Mouse (Mus musculus) central nervous system, embryonic 11.5 days (tissue): ENCODE measurements around the gene Cops6. TPM values are rescaled to one million over a fixed set of nuclear protein-coding genes. Genes with fewer than 3 reads are reported as not detected.

Experiments used
- polyA plus RNA-seq: library from polyadenylated mRNA; depleted of rRNA; stranded (reverse); fragments of >200 nt; gene quantifications from 2 replicates; pipeline ENCODE4 v1.2.3, GENCODE M21; 2012; rRNA removed

The Cops6 gene
- polyA plus RNA-seq: 98.2 and 167 TPM in 2 replicates

GRCm38 (mm10) chr5:138160842-138161665 is at the start of gene Cops6:
TSS of gene Cops6 (plus strand) at chr5:138161071.

GRCm38 (mm10) chr5:138116255-138117198 is 44.3 kb upstream of the Cops6 start, which contains the start of gene Zscan21:
TSS of gene Zscan21 (plus strand) at chr5:138116903.

DNA sequence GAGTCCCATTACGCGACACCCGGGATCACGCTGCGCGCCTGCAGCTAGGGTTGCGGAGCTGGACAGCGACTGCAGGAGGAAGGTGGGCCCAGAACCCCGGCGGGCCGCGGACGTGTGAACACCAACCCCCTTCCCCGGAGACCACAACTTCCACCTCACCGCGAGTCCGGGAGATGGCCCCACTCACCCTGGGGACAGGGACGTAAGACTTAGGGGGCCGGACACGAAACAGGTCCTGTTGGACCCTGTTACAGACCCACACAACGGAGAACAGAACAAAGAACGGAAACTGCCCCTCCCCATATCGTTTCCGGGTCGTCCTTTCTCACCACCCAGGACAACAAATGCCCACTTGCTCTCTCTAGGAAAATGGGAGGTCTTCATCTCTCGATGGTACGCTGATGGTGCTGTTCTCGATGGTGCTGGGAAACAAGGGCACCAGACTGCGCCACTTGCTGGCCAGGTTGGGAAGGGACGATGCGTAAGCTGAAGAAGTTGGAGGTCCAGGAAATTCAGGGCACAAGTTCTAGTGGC is 5.4 kb upstream of the Cops6 start, which contains the start of gene Zfp113:
Zfp113 (minus strand) TSS at position 302 of the 534 bp plus-strand sequence.

DNA sequence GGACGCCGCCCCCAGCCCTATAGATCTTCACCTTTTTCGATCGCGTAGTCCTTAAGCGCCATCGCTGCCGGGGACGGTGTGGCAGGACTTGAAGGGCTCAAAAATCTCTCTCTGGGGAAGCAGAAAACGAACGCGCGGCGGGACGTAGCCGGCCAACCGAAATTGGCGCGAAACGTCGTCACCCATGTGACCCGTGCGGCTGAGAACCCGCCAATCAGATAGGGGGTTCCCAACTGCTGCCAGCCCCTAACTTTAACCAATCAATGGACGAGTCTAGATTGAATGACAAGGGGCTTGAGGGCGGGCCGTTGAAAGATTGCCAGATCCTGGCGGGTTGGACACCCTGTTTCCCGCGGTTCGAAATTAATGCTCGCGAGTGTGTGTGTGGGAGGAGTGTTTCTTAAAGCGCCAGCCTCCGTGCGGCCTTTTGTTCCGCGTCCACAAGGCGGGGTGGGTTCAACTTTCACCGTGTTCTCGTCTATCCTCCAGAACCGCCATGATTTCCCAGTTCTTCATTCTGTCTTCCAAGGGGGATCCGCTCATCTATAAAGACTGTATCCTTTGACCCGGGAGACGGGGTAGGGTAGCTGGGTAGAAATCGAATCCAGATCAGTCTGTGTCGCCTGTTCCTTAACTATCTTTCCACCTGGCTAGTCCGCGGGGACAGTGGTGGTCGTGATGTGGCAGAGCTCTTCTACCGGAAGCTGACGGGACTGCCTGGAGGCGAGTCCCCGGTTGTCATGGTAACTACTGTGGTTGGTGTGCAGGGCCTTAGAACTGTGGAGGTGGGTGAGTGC is 11.0 kb downstream of the Cops6 start, which contains the start of the genes Ap4m1 and Mcm7:
Ap4m1 (plus strand) TSS at position 308 of the 797 bp plus-strand sequence.
Mcm7 (minus strand) TSS at position 728 of the 797 bp plus-strand sequence.

DNA sequence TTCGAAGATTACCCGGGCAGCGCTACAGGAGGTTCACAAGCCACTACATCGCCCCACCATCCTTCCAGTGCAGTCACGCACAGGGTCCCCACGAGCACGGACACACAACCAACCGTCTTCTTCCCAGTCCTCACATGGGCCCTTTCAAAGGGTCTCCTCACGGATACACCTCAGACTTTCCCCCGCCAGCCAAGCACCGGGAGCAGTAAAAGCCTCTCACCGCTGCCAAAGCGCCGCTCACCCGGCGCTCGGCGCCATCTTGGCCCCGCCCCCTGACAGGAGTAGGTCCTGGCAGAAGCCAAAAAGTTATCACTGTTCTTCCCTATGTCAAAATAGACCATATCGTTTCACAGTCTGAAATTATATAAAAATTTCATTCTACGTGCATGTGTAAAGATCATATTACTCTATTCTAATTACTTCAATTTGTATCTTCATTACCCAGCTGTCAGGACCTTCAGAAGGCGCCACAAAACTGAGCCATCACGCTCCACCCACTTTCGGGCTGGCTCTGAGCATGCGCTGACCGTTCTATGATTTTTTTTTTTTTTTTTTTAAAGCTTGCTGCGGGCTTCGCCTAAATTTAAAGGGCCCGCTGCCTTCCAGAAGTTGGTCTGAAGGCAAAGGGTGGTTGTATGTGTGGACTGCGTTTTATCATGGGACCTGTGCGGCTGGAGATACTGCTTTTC is 26.2 kb downstream of the Cops6 start, which contains the start of the genes Taf6 and Cnpy4:
Taf6 (minus strand) TSS at position 502 of the 689 bp plus-strand sequence.
Cnpy4 (plus strand) TSS at position 536 of the 689 bp plus-strand sequence.

GRCm38 (mm10) chr5:138193771-138194727 is 33.2 kb downstream of the Cops6 start, which contains the start of gene Mblac1:
TSS of gene Mblac1 (plus strand) at chr5:138194314.

Other genes with a start within 250 kb of the Cops6 start
- gene Cyp3a13, start 239.5 kb upstream of the Cops6 start, polyA plus RNA-seq: 0.02 and 0.08 TPM in 2 replicates
- 0.10 and 0.37 TPM in 2 replicates for gene Gjc3, start 198.0 kb upstream of the Cops6 start, polyA plus RNA-seq
- gene Azgp1, start 179.6 kb upstream of the Cops6 start, polyA plus RNA-seq: not detected in 2 replicates
- not detected in 2 replicates for gene Smok3a, start 139.8 kb upstream of the Cops6 start, polyA plus RNA-seq
- gene Smok3b, start 139.6 kb upstream of the Cops6 start, polyA plus RNA-seq: not detected in 2 replicates
- not detected in 2 replicates for gene Smok3c, start 107.9 kb upstream of the Cops6 start, polyA plus RNA-seq
- 16.0 and 21.4 TPM in 2 replicates for gene Zkscan1, start 76.0 kb upstream of the Cops6 start, polyA plus RNA-seq
- gene Zscan21, start 44.2 kb upstream of the Cops6 start, polyA plus RNA-seq: 60.7 and 72.1 TPM in 2 replicates
- 15.0 and 20.4 TPM in 2 replicates for gene Zfp113, start 5.3 kb upstream of the Cops6 start, polyA plus RNA-seq
- gene Ap4m1, start 10.9 kb downstream of the Cops6 start, polyA plus RNA-seq: 50.7 and 67.8 TPM in 2 replicates
- gene Mcm7, start 11.4 kb downstream of the Cops6 start, polyA plus RNA-seq: 257 and 285 TPM in 2 replicates
- 79.7 and 99.7 TPM in 2 replicates for gene Taf6, start 26.4 kb downstream of the Cops6 start, polyA plus RNA-seq
- 53.3 and 94.0 TPM in 2 replicates for gene Cnpy4, start 26.4 kb downstream of the Cops6 start, polyA plus RNA-seq
- gene Mblac1, start 33.2 kb downstream of the Cops6 start, polyA plus RNA-seq: 7.2 and 12.9 TPM in 2 replicates
- gene Nxpe5, start 64.8 kb downstream of the Cops6 start, polyA plus RNA-seq: not detected in 2 replicates
- 73.2 and 79.4 TPM in 2 replicates for gene Lamtor4, start 94.4 kb downstream of the Cops6 start, polyA plus RNA-seq
- 72.1 and 73.9 TPM in 2 replicates for gene BC037034, start 103.0 kb downstream of the Cops6 start, polyA plus RNA-seq
- 1.7 and 2.7 TPM in 2 replicates for gene Gal3st4, start 111.8 kb downstream of the Cops6 start, polyA plus RNA-seq
- 0.26 and 0.72 TPM in 2 replicates for gene Gm43720, start 118.9 kb downstream of the Cops6 start, polyA plus RNA-seq
- gene Gpc2, start 118.9 kb downstream of the Cops6 start, polyA plus RNA-seq: 304 and 321 TPM in 2 replicates
- gene Stag3, start 119.2 kb downstream of the Cops6 start, polyA plus RNA-seq: 6.9 and 11.9 TPM in 2 replicates
- gene Pvrig, start 180.9 kb downstream of the Cops6 start, polyA plus RNA-seq: 0.08 and 0.09 TPM in 2 replicates